Mouse (Mus musculus): ENCODE results near the gene Slc22a7. TPM values are rescaled to one million over a fixed set of nuclear protein-coding genes. Genes with fewer than 3 reads are reported as not detected.

The Slc22a7 gene
- total and polyA plus RNA-seq, 3 experiments = not detected

- peak; percentile 48 for DNase-seq (ENCODE audit: low spot score)
- Histone ChIP-seq H3K4me1 (ENCODE audit: insufficient read depth, low read depth, low read length) (peaks cover 18% of the 10 kb centered on the region), H3K27me3 (ENCODE audit: insufficient read depth, low read length) (0 out of 2 replicates have a peak, but pooled peaks cover under 1% of the 10 kb centered on the region), H3K36me3 (replicated peaks) (peaks cover 17% of the 10 kb centered on the region), H3K9me3 (replicated peaks) (no peaks in the 10 kb centered on the region), H3K4me3 (ENCODE audit: low read depth, low read length) (peak overlapping the region; percentile 84)
- TF ChIP-seq CTCF (IDR thresholded peaks at IDR 0.05; ENCODE audit: low read depth, low read length) (no peak), GATA2 (IDR thresholded peaks at IDR 0.05; ENCODE audit: borderline replicate concordance, low read depth, low read length) (no peak), TAL1 (conservative IDR thresholded peaks at IDR 0.05; ENCODE audit: low read depth, low read length) (no peak), GATA1 (IDR thresholded peaks at IDR 0.05; ENCODE audit: borderline replicate concordance, low read length) (no peak), POLR2AphosphoS5 (IDR thresholded peaks at IDR 0.05; ENCODE audit: insufficient replicate concordance, low read depth, low read length) (no peak)
- no peak for ATAC-seq (ENCODE audit: extremely low read depth, insufficient number of reproducible peaks, low FRiP score, poor library complexity, severe bottlenecking)
These were observed 54.0 kb downstream of the Slc22a7 start for GRCm38 (mm10) chr17:46384061-46384801.

GRCm38 (mm10) chr17:46383294-46384060, 54.8 kb downstream of the Slc22a7 start, which contains the start of gene Zfp318:
TSS of gene Zfp318 (plus strand) at chr17:46383731.
- H3K9me3 ChIP-seq (replicated peaks) = no peaks in the 10 kb centered on the region
- DNase-seq (ENCODE audit: low spot score) = peak; percentile 96
- H3K4me3 ChIP-seq (ENCODE audit: low read depth, low read length) = peak within 1 kb of the TSS; percentile 84
- H3K4me1 ChIP-seq (ENCODE audit: insufficient read depth, low read depth, low read length) = peaks cover 18% of the 10 kb centered on the region
- peaks cover 12% of the 10 kb centered on the region for H3K36me3 ChIP-seq (replicated peaks)
- TF ChIP-seq GATA2 (IDR thresholded peaks at IDR 0.05; ENCODE audit: borderline replicate concordance, low read depth, low read length) (no peak), CTCF (IDR thresholded peaks at IDR 0.05; ENCODE audit: low read depth, low read length) (no peak), TAL1 (conservative IDR thresholded peaks at IDR 0.05; ENCODE audit: low read depth, low read length) (no peak), GATA1 (IDR thresholded peaks at IDR 0.05; ENCODE audit: borderline replicate concordance, low read length) (no peak), POLR2AphosphoS5 (IDR thresholded peaks at IDR 0.05; ENCODE audit: insufficient replicate concordance, low read depth, low read length) (no peak)
- peak; percentile 79 for ATAC-seq (ENCODE audit: extremely low read depth, insufficient number of reproducible peaks, low FRiP score, poor library complexity, severe bottlenecking)
- 0 out of 2 replicates have a peak, but pooled peaks cover 2% of the 10 kb centered on the region for H3K27me3 ChIP-seq (ENCODE audit: insufficient read depth, low read length)

Other genes with a start within 250 kb of the Slc22a7 start
Only the 20 nearest of the 21 such genes appear.
- 24.8 and 25.7 TPM in 2 replicates for gene Polh, start 235.8 kb downstream of the Slc22a7 start, total RNA-seq (2014; fragmentation: Nextera tagmentation)
- gene Polh, start 235.8 kb downstream of the Slc22a7 start, total RNA-seq (2017) = 33.3 and 34.6 TPM in 2 replicates
- 2.2 and 2.8 TPM in 2 replicates for gene Polh, start 235.8 kb downstream of the Slc22a7 start, polyA plus RNA-seq (2012)
- gene Xpo5, start 235.7 kb downstream of the Slc22a7 start, total RNA-seq (2014; fragmentation: Nextera tagmentation) = 65.6 and 77.6 TPM in 2 replicates
- 50.9 and 55.3 TPM in 2 replicates for gene Xpo5, start 235.7 kb downstream of the Slc22a7 start, total RNA-seq (2017)
- 14.1 and 24.8 TPM in 2 replicates for gene Xpo5, start 235.7 kb downstream of the Slc22a7 start, polyA plus RNA-seq (2012)
- 56.4 and 76.2 TPM in 2 replicates for gene Polr1c, start 190.4 kb downstream of the Slc22a7 start, total RNA-seq (2014; fragmentation: Nextera tagmentation)
- gene Polr1c, start 190.4 kb downstream of the Slc22a7 start, total RNA-seq (2017) = 64.1 and 71.0 TPM in 2 replicates
- gene Polr1c, start 190.4 kb downstream of the Slc22a7 start, polyA plus RNA-seq (2012) = 17.7 and 26.6 TPM in 2 replicates
- 31.3 and 32.5 TPM in 2 replicates for gene Yipf3, start 190.4 kb downstream of the Slc22a7 start, total RNA-seq (2014; fragmentation: Nextera tagmentation)
- gene Yipf3, start 190.4 kb downstream of the Slc22a7 start, total RNA-seq (2017) = 28.1 and 40.0 TPM in 2 replicates
- gene Yipf3, start 190.4 kb downstream of the Slc22a7 start, polyA plus RNA-seq (2012) = 72.2 and 72.4 TPM in 2 replicates
- gene Lrrc73, start 184.9 kb downstream of the Slc22a7 start, total RNA-seq (2014; fragmentation: Nextera tagmentation) = 0.38 TPM in 1 of 2 replicates, not detected in the other
- 0.27 and 0.70 TPM in 2 replicates for gene Lrrc73, start 184.9 kb downstream of the Slc22a7 start, total RNA-seq (2017)
- gene Lrrc73, start 184.9 kb downstream of the Slc22a7 start, polyA plus RNA-seq (2012) = 1.5 and 2.4 TPM in 2 replicates
- 35.3 and 48.1 TPM in 2 replicates for gene Tjap1, start 155.4 kb downstream of the Slc22a7 start, total RNA-seq (2014; fragmentation: Nextera tagmentation)
- 12.9 and 13.0 TPM in 2 replicates for gene Tjap1, start 155.4 kb downstream of the Slc22a7 start, total RNA-seq (2017)
- gene Tjap1, start 155.4 kb downstream of the Slc22a7 start, polyA plus RNA-seq (2012) = 110 and 121 TPM in 2 replicates
- gene Dlk2, start 141.0 kb downstream of the Slc22a7 start, total RNA-seq (2014; fragmentation: Nextera tagmentation) = not detected in 2 replicates
- 0.22 TPM in 1 of 2 replicates, not detected in the other for gene Dlk2, start 141.0 kb downstream of the Slc22a7 start, total RNA-seq (2017)
- not detected in 2 replicates for gene Dlk2, start 141.0 kb downstream of the Slc22a7 start, polyA plus RNA-seq (2012)
- gene Abcc10, start 110.1 kb downstream of the Slc22a7 start, total RNA-seq (2014; fragmentation: Nextera tagmentation) = 8.6 and 9.4 TPM in 2 replicates
- gene Abcc10, start 110.1 kb downstream of the Slc22a7 start, total RNA-seq (2017) = 3.1 and 3.8 TPM in 2 replicates
- gene Abcc10, start 110.1 kb downstream of the Slc22a7 start, polyA plus RNA-seq (2012) = 11.6 and 11.7 TPM in 2 replicates
- gene Zfp318, start 54.7 kb downstream of the Slc22a7 start, total RNA-seq (2014; fragmentation: Nextera tagmentation) = 45.3 and 46.6 TPM in 2 replicates
- gene Zfp318, start 54.7 kb downstream of the Slc22a7 start, total RNA-seq (2017) = 25.2 and 27.5 TPM in 2 replicates
- gene Zfp318, start 54.7 kb downstream of the Slc22a7 start, polyA plus RNA-seq (2012) = 3.5 and 4.1 TPM in 2 replicates
- not detected in 2 replicates for gene Crip3, start 9.5 kb downstream of the Slc22a7 start, total RNA-seq (2014; fragmentation: Nextera tagmentation)
- gene Crip3, start 9.5 kb downstream of the Slc22a7 start, total RNA-seq (2017) = 0.12 TPM in 1 of 2 replicates, not detected in the other
- not detected in 2 replicates for gene Crip3, start 9.5 kb downstream of the Slc22a7 start, polyA plus RNA-seq (2012)
- not detected in 2 replicates for gene Ttbk1, start 49.2 kb upstream of the Slc22a7 start, total RNA-seq (2014; fragmentation: Nextera tagmentation)
- gene Ttbk1, start 49.2 kb upstream of the Slc22a7 start, total RNA-seq (2017) = 0.11 and 0.52 TPM in 2 replicates
- 0.01 TPM in 1 of 2 replicates, not detected in the other for gene Ttbk1, start 49.2 kb upstream of the Slc22a7 start, polyA plus RNA-seq (2012)
- gene Dnph1, start 58.3 kb upstream of the Slc22a7 start, total RNA-seq (2014; fragmentation: Nextera tagmentation) = 26.0 and 29.8 TPM in 2 replicates
- 18.8 and 24.9 TPM in 2 replicates for gene Dnph1, start 58.3 kb upstream of the Slc22a7 start, total RNA-seq (2017)
- gene Dnph1, start 58.3 kb upstream of the Slc22a7 start, polyA plus RNA-seq (2012) = 36.9 and 38.1 TPM in 2 replicates
- gene Cul9, start 107.9 kb upstream of the Slc22a7 start, total RNA-seq (2014; fragmentation: Nextera tagmentation) = 0.24 and 0.45 TPM in 2 replicates
- 0.76 and 0.81 TPM in 2 replicates for gene Cul9, start 107.9 kb upstream of the Slc22a7 start, total RNA-seq (2017)
- 0.66 and 0.70 TPM in 2 replicates for gene Cul9, start 107.9 kb upstream of the Slc22a7 start, polyA plus RNA-seq (2012)
- gene Srf, start 117.7 kb upstream of the Slc22a7 start, total RNA-seq (2014; fragmentation: Nextera tagmentation) = 52.7 and 60.3 TPM in 2 replicates
- 18.4 and 22.7 TPM in 2 replicates for gene Srf, start 117.7 kb upstream of the Slc22a7 start, total RNA-seq (2017)
- gene Srf, start 117.7 kb upstream of the Slc22a7 start, polyA plus RNA-seq (2012) = 113 and 114 TPM in 2 replicates
- not detected in 2 replicates for gene Ptk7, start 191.0 kb upstream of the Slc22a7 start, total RNA-seq (2014; fragmentation: Nextera tagmentation)
- gene Ptk7, start 191.0 kb upstream of the Slc22a7 start, total RNA-seq (2017) = 0.05 TPM in 1 of 2 replicates, not detected in the other
- gene Ptk7, start 191.0 kb upstream of the Slc22a7 start, polyA plus RNA-seq (2012) = 0.01 TPM in 1 of 2 replicates, not detected in the other
- gene Klc4, start 207.6 kb upstream of the Slc22a7 start, total RNA-seq (2014; fragmentation: Nextera tagmentation) = 1.3 and 2.1 TPM in 2 replicates
- gene Klc4, start 207.6 kb upstream of the Slc22a7 start, total RNA-seq (2017) = 8.9 and 10.2 TPM in 2 replicates
- 11.7 and 12.3 TPM in 2 replicates for gene Klc4, start 207.6 kb upstream of the Slc22a7 start, polyA plus RNA-seq (2012)
- gene Mrpl2, start 207.8 kb upstream of the Slc22a7 start, total RNA-seq (2014; fragmentation: Nextera tagmentation) = 44.7 and 59.4 TPM in 2 replicates
- gene Mrpl2, start 207.8 kb upstream of the Slc22a7 start, total RNA-seq (2017) = 76.3 and 107 TPM in 2 replicates
- 853 and 1,060 TPM in 2 replicates for gene Mrpl2, start 207.8 kb upstream of the Slc22a7 start, polyA plus RNA-seq (2012)
- gene Cul7, start 211.9 kb upstream of the Slc22a7 start, total RNA-seq (2014; fragmentation: Nextera tagmentation) = 44.1 and 47.4 TPM in 2 replicates
- gene Cul7, start 211.9 kb upstream of the Slc22a7 start, total RNA-seq (2017) = 27.4 and 30.0 TPM in 2 replicates
- gene Cul7, start 211.9 kb upstream of the Slc22a7 start, polyA plus RNA-seq (2012) = 136 and 142 TPM in 2 replicates
- 12.2 and 13.2 TPM in 2 replicates for gene Rrp36, start 235.9 kb upstream of the Slc22a7 start, total RNA-seq (2014; fragmentation: Nextera tagmentation)
- gene Rrp36, start 235.9 kb upstream of the Slc22a7 start, total RNA-seq (2017) = 48.0 and 67.2 TPM in 2 replicates
- 39.0 and 45.0 TPM in 2 replicates for gene Rrp36, start 235.9 kb upstream of the Slc22a7 start, polyA plus RNA-seq (2012)
- 37.1 and 42.4 TPM in 2 replicates for gene Mea1, start 240.3 kb upstream of the Slc22a7 start, total RNA-seq (2014; fragmentation: Nextera tagmentation)
- gene Mea1, start 240.3 kb upstream of the Slc22a7 start, total RNA-seq (2017) = 79.5 and 83.8 TPM in 2 replicates
- gene Mea1, start 240.3 kb upstream of the Slc22a7 start, polyA plus RNA-seq (2012) = 84.7 and 105 TPM in 2 replicates